Mouse (Mus musculus) cerebellum, postnatal 14 days (tissue): ENCODE results near the gene Rnf168.

ENCODE experiments used
- DNase-seq, 2 experiments: peaks; one replicate each; pipeline ENCODE4 v3.0.0; 2021; ENCODE audit warnings: mixed read lengths in 2 of 2

Rnf168 gene

GRCm38 (mm10) chr16:32323953-32324352 lies 46.7 kb downstream of the Rnf168 start:
- no peak for DNase-seq

GRCm38 (mm10) chr16:32330876-32331670 lies 53.8 kb downstream of the Rnf168 start:
- no peak for DNase-seq

- DNase-seq: peak; percentile 99
These were observed 54.8 kb downstream of the Rnf168 start, which contains the start of gene Ubxn7 for GRCm38 (mm10) chr16:32332040-32332555. Gene Ubxn7, plus strand, starts transcription at chr16:32332257.

- DNase-seq: peak; percentile 55
These were observed 55.6 kb downstream of the Rnf168 start for GRCm38 (mm10) chr16:32332556-32333511.

- DNase-seq: no peak
These were observed 57.9 kb downstream of the Rnf168 start for GRCm38 (mm10) chr16:32335146-32335545.

- no peak for DNase-seq
These were observed 58.9 kb downstream of the Rnf168 start for GRCm38 (mm10) chr16:32336026-32336780.

- no peak for DNase-seq
These were observed 59.7 kb downstream of the Rnf168 start for GRCm38 (mm10) chr16:32337001-32337400.

- no peak for DNase-seq
These were observed 63.2 kb downstream of the Rnf168 start for GRCm38 (mm10) chr16:32340451-32340850.

GRCm38 (mm10) chr16:32345521-32345920 lies 68.3 kb downstream of the Rnf168 start:
- DNase-seq: no peak

GRCm38 (mm10) chr16:32350776-32351175 lies 73.5 kb downstream of the Rnf168 start:
- DNase-seq: peak; percentile 58 to 66
